Mouse (Mus musculus): ENCODE measurements around the gene Telo2. TPM values are rescaled to one million over a fixed set of nuclear protein-coding genes. Genes with fewer than 3 reads are reported as not detected.

Gene Telo2
- total RNA-seq, 2 experiments from 2014 or later, result 18.4 to 21.9 TPM

GRCm38 (mm10) chr17:25107786-25108185, 8.0 kb downstream of the Telo2 start:
- no peak for DNase-seq (ENCODE audit: low spot score in 2 of 2)

GRCm38 (mm10) chr17:25101338-25101737, 14.4 kb downstream of the Telo2 start:
- DNase-seq (ENCODE audit: low spot score in 2 of 2), result no peak

- DNase-seq (ENCODE audit: low spot score in 2 of 2), result no peak
These were observed 15.7 kb downstream of the Telo2 start for GRCm38 (mm10) chr17:25100052-25100451.

- DNase-seq (ENCODE audit: low spot score in 2 of 2), result no peak
These were observed 19.5 kb downstream of the Telo2 start for GRCm38 (mm10) chr17:25096221-25096620.

- no peak for DNase-seq (ENCODE audit: low spot score in 2 of 2)
These were observed 25.3 kb downstream of the Telo2 start for GRCm38 (mm10) chr17:25090450-25090849.

- DNase-seq (ENCODE audit: low spot score in 2 of 2), result no peak
These were observed 26.6 kb downstream of the Telo2 start for GRCm38 (mm10) chr17:25089158-25089557.

GRCm38 (mm10) chr17:25086724-25087123, 29.0 kb downstream of the Telo2 start:
- no peak for DNase-seq (ENCODE audit: low spot score in 2 of 2)

GRCm38 (mm10) chr17:25084835-25085385, 30.9 kb downstream of the Telo2 start:
- no peak for DNase-seq (ENCODE audit: low spot score in 2 of 2)

- DNase-seq (ENCODE audit: low spot score in 2 of 2), result no peak
These were observed 32.3 kb downstream of the Telo2 start, which contains the start of gene Tmem204 for GRCm38 (mm10) chr17:25083444-25083931. TSS of gene Tmem204 (minus strand) at chr17:25083591.

- no peak for DNase-seq (ENCODE audit: low spot score in 2 of 2)
These were observed 32.9 kb downstream of the Telo2 start for GRCm38 (mm10) chr17:25082887-25083286.

GRCm38 (mm10) chr17:25082081-25082847, 33.5 kb downstream of the Telo2 start:
- DNase-seq (ENCODE audit: low spot score in 2 of 2), result no peak

- DNase-seq (ENCODE audit: low spot score in 2 of 2), result peak in 1 of 2 experiments; percentile 48
These were observed 34.8 kb downstream of the Telo2 start for GRCm38 (mm10) chr17:25080960-25081381.

- no peak for DNase-seq (ENCODE audit: low spot score in 2 of 2)
These were observed 35.6 kb downstream of the Telo2 start for GRCm38 (mm10) chr17:25080210-25080609.

- peak; percentile 63 to 78 for DNase-seq (ENCODE audit: low spot score in 2 of 2)
These were observed 37.9 kb downstream of the Telo2 start for GRCm38 (mm10) chr17:25077771-25078372.

GRCm38 (mm10) chr17:25076906-25077305, 38.9 kb downstream of the Telo2 start:
- no peak for DNase-seq (ENCODE audit: low spot score in 2 of 2)

GRCm38 (mm10) chr17:25068690-25069089, 47.1 kb downstream of the Telo2 start:
- no peak for DNase-seq (ENCODE audit: low spot score in 2 of 2)

- no peak for DNase-seq (ENCODE audit: low spot score in 2 of 2)
These were observed 48.3 kb downstream of the Telo2 start for GRCm38 (mm10) chr17:25067442-25067851.

GRCm38 (mm10) chr17:25066595-25066994, 49.2 kb downstream of the Telo2 start:
- no peak for DNase-seq (ENCODE audit: low spot score in 2 of 2)

- no peak for DNase-seq (ENCODE audit: low spot score in 2 of 2)
These were observed 50.6 kb downstream of the Telo2 start for GRCm38 (mm10) chr17:25065189-25065588.

GRCm38 (mm10) chr17:25064351-25064750, 51.4 kb downstream of the Telo2 start:
- peak in 1 of 2 experiments; percentile 37 for DNase-seq (ENCODE audit: low spot score in 2 of 2)

- DNase-seq (ENCODE audit: low spot score in 2 of 2), result no peak
These were observed 51.9 kb downstream of the Telo2 start for GRCm38 (mm10) chr17:25063872-25064271.

- DNase-seq (ENCODE audit: low spot score in 2 of 2), result no peak
These were observed 52.5 kb downstream of the Telo2 start for GRCm38 (mm10) chr17:25063261-25063660.

Measured in adrenal gland, adult 18-20 months (tissue).